Mouse (Mus musculus): ENCODE measurements around the gene Prl3a1. TPM values are rescaled to one million over a fixed set of nuclear protein-coding genes. Genes with fewer than 3 reads are reported as not detected.

Prl3a1 gene
- total RNA-seq (2021): not detected
- long read RNA-seq, experiment 1: 0 reads
- long read RNA-seq, experiment 2: 0 reads

DNA sequence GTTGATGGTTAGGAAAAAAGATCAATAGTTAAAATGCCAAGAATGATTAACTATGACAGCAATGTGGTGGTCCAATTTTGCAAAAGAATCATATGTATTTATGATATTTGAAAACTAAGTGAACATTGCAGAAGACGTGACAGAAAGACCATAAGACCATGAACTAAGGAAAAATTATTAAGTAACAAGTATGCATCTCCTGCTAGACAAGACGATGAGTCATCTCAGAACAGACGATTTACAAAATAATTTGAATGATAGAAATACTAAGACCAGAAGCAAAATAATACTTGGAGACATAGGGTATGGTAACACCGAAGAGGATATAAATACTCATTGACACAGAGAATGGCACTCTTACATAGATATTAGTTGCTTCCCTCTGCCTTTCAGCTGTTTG is at the start of gene Prl3a1:
Prl3a1 (plus strand) TSS at position 301 of the 400 bp plus-strand sequence.
- DNase-seq: no peak

DNA sequence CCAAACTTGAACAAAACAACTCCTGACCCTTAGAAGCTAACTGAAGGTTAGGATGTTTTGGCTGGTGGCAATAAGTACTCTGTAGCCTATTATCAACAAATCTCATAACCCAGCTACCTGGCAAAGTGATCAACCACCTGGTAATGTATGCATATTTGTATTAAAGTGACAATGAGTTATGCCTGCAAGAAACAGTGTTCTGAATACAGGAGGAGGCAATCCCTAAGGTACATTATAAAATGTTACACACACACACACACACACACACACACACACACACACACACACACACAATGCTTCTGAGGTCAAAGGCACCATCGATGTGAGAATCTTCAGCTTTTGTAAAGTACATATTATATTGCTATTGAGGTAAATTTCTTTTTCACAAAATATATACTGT is 17.7 kb upstream of the Prl3a1 start, which contains the start of gene Prl3b1:
Prl3b1 (plus strand) TSS at position 301 of the 400 bp plus-strand sequence.
- no peak for DNase-seq

DNA sequence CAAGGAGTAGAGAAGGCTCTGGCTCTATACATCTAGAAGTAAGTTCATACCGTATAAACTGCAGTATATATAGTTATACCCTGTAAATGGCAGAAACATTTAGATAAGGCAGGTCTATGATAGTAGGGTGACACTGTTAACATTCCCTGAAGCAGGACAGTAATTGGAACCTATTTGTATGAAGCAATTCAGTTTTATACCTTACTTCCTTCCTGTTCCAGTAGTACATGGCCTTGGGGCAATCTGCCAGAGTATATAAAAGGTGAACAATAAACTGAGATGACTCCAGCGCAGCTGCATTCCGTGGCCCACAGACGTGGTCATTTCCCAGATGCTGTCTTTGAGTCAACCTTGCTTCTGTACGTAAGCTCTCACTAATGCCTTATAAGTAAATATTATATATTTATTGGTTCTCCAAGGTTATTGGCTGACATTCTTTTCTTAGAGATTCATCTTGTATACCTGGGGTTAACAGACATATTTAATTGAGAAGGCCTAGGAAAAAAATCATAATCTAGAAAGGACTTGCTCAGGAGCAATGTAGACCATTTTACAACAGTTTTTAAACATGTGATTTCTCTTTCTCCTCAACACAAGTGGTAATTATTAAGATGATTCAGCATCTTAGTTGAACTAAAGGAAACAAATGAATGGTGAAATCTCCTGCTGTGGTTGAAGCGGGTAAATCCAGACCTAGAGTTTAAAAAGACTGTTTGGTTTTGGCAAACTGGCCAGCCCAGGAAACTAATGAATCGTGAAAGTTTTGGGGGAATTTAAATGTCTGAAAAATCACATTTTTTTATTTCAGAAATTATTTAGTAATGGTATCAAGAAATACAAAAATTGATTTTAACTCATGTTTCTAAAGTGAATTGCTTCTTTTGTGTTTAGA is 53.3 kb downstream of the Prl3a1 start, which contains the start of gene Prl6a1:
Prl6a1 (plus strand) TSS at position 294 of the 892 bp plus-strand sequence.
- no peak for DNase-seq

Other genes starting within 250 kb of the Prl3a1 start
- gene Prl, start 201.9 kb upstream of the Prl3a1 start, total RNA-seq (2021): not detected
- not detected for gene Prl3d1, start 165.2 kb upstream of the Prl3a1 start, total RNA-seq (2021)
- gene Prl3d2, start 137.7 kb upstream of the Prl3a1 start, total RNA-seq (2021): not detected
- not detected for gene Prl3d3, start 102.6 kb upstream of the Prl3a1 start, total RNA-seq (2021)
- gene Prl3c1, start 62.8 kb upstream of the Prl3a1 start, total RNA-seq (2021): not detected
- gene Prl3b1, start 17.6 kb upstream of the Prl3a1 start, total RNA-seq (2021): not detected
- gene Prl6a1, start 53.2 kb downstream of the Prl3a1 start, total RNA-seq (2021): not detected
- gene Prl8a2, start 86.2 kb downstream of the Prl3a1 start, total RNA-seq (2021): not detected
- gene Prl2b1, start 131.4 kb downstream of the Prl3a1 start, total RNA-seq (2021): not detected
- gene Prl8a6, start 179.3 kb downstream of the Prl3a1 start, total RNA-seq (2021): not detected